Mouse (Mus musculus) heart, embryonic 13.5 days (tissue): ENCODE measurements at regions not wholly inside any gene's neighbourhood (a gene's known extent, or its start where the extent isn't known, plus 50 kb on each side); places are given as distances from the start of the nearest gene placed in this dataset.

Experiments used
- ATAC-seq: fragments of 200-750 bp; cut with Nextera tagmentation; 2 replicates; pipeline ENCODE4 v1.8.0; 2017; ENCODE audit warnings: moderate TSS enrichment; ENCODE audit not compliant: insufficient number of reproducible peaks, low FRiP score, low TSS enrichment; ENCODE audit errors: extremely low read depth
- H3K27ac ChIP-seq: fragments of 300-500 bp; sonication (generic); replicated peaks from 2 replicates; pipeline ENCODE4 v1.5.1; 2015; ENCODE audit warnings: moderate library complexity, mild to moderate bottlenecking, inconsistent platforms
- H3K27me3 ChIP-seq: fragments of 300-500 bp; sonication (generic); replicated peaks from 2 replicates; pipeline ENCODE4 v1.6.1; 2015; ENCODE audit warnings: mild to moderate bottlenecking, inconsistent platforms
- H3K36me3 ChIP-seq: fragments of 300-500 bp; sonication (generic); 2 replicates; pipeline ENCODE4 v1.6.1; 2015; ENCODE audit warnings: mild to moderate bottlenecking, inconsistent platforms
- H3K4me1 ChIP-seq: fragments of 300-500 bp; sonication (generic); 2 replicates; pipeline ENCODE4 v1.6.1; 2015; ENCODE audit warnings: inconsistent platforms
- H3K4me2 ChIP-seq: fragments of 300-500 bp; sonication (generic); 2 replicates; pipeline ENCODE4 v1.6.1; 2015; ENCODE audit warnings: inconsistent platforms, mild to moderate bottlenecking, moderate library complexity
- H3K4me3 ChIP-seq: fragments of 300-500 bp; sonication (generic); 2 replicates; pipeline ENCODE4 v1.5.1; 2015; ENCODE audit warnings: moderate library complexity, mild to moderate bottlenecking, inconsistent platforms
- H3K9ac ChIP-seq: fragments of 300-500 bp; sonication (generic); 2 replicates; pipeline ENCODE4 v1.6.1; 2015; ENCODE audit warnings: inconsistent platforms, mild to moderate bottlenecking, moderate library complexity
- H3K9me3 ChIP-seq: fragments of 300-500 bp; sonication (generic); 2 replicates; pipeline ENCODE4 v1.6.1; 2016; ENCODE audit warnings: inconsistent platforms
- WGBS: fragments of 180-500 bp; shearing (Covaris S2); methylation state at CpG from one replicate; pipeline ENCODE4 v1.1.7; 2015; ENCODE audit warnings: mixed read lengths; 5-methylcytosine and 5-hydroxymethylcytosine counted together

GRCm38 (mm10) chr16:7555911-7556310 is 869.0 kb downstream of the Tmem114 start:
- no peak for ATAC-seq
- H3K4me2 ChIP-seq, result no peak overlapping the region
- H3K27me3 ChIP-seq, result no peaks in the 10 kb centered on the region
- no peak overlapping the region for H3K4me3 ChIP-seq
- H3K4me1 ChIP-seq, result no peaks in the 10 kb centered on the region
- H3K9ac ChIP-seq, result no peak overlapping the region
- WGBS, result 73% methylated on average over 9 of the region's 9 CpGs
- no peaks in the 10 kb centered on the region for H3K36me3 ChIP-seq
- no peak overlapping the region for H3K27ac ChIP-seq
- no peaks in the 10 kb centered on the region for H3K9me3 ChIP-seq

- H3K36me3 ChIP-seq, result no peaks in the 10 kb centered on the region
- WGBS, result 76% methylated on average over 1 of the region's 1 CpGs
- H3K27me3 ChIP-seq, result no peaks in the 10 kb centered on the region
- no peaks in the 10 kb centered on the region for H3K4me1 ChIP-seq
- H3K4me3 ChIP-seq, result no peak overlapping the region
- H3K27ac ChIP-seq, result no peak overlapping the region
- H3K9me3 ChIP-seq, result no peaks in the 10 kb centered on the region
- no peak for ATAC-seq
- no peak overlapping the region for H3K9ac ChIP-seq
- H3K4me2 ChIP-seq, result no peak overlapping the region
Observed at GRCm38 (mm10) chr16:7549568-7549967, 875.4 kb downstream of the Tmem114 start.

DNA sequence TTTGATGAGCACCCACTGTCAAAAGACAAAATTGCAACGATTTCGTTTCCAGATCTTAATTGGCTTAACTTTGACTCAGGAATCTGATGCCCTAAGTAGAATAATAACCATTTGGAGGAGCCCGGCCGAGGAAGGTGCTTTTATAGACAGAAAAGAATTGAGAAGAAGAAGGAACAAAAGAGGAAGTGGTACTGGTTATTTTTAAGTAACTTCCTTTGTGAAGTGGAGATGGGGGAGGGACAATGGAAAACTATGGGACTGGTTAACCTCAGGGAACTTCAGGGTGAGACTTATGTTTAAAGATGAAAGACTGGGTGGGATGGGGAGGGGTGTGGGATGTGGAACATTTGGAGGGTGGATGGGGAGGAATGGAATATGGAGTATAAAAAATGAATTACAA is 880.9 kb downstream of the Tmem114 start:
- Histone ChIP-seq H3K4me2 (no peak overlapping the region), H3K9me3 (no peaks in the 10 kb centered on the region), H3K36me3 (no peaks in the 10 kb centered on the region), H3K4me1 (no peaks in the 10 kb centered on the region), H3K27ac (no peak overlapping the region), H3K9ac (no peak overlapping the region), H3K27me3 (no peaks in the 10 kb centered on the region), H3K4me3 (no peak overlapping the region)
- WGBS, result 60% methylated on average over 4 of the region's 4 CpGs
- no peak for ATAC-seq

GRCm38 (mm10) chr16:7529811-7530210 is 895.1 kb downstream of the Tmem114 start:
- H3K4me1 ChIP-seq, result no peaks in the 10 kb centered on the region
- no peaks in the 10 kb centered on the region for H3K36me3 ChIP-seq
- no peaks in the 10 kb centered on the region for H3K9me3 ChIP-seq
- no peaks in the 10 kb centered on the region for H3K27me3 ChIP-seq
- WGBS, result 87% methylated on average over 2 of the region's 2 CpGs
- no peak overlapping the region for H3K9ac ChIP-seq
- no peak overlapping the region for H3K4me3 ChIP-seq
- H3K4me2 ChIP-seq, result no peak overlapping the region
- H3K27ac ChIP-seq, result no peak overlapping the region
- ATAC-seq, result no peak

- WGBS, result 64% methylated on average over 5 of the region's 5 CpGs
- Histone ChIP-seq H3K4me3 (no peak overlapping the region), H3K4me2 (no peak overlapping the region), H3K4me1 (no peaks in the 10 kb centered on the region), H3K9me3 (no peaks in the 10 kb centered on the region), H3K27me3 (no peaks in the 10 kb centered on the region), H3K9ac (no peak overlapping the region), H3K36me3 (no peaks in the 10 kb centered on the region), H3K27ac (no peak overlapping the region)
- ATAC-seq, result no peak
Observed at GRCm38 (mm10) chr16:7528963-7529362, 896.0 kb downstream of the Tmem114 start.

DNA sequence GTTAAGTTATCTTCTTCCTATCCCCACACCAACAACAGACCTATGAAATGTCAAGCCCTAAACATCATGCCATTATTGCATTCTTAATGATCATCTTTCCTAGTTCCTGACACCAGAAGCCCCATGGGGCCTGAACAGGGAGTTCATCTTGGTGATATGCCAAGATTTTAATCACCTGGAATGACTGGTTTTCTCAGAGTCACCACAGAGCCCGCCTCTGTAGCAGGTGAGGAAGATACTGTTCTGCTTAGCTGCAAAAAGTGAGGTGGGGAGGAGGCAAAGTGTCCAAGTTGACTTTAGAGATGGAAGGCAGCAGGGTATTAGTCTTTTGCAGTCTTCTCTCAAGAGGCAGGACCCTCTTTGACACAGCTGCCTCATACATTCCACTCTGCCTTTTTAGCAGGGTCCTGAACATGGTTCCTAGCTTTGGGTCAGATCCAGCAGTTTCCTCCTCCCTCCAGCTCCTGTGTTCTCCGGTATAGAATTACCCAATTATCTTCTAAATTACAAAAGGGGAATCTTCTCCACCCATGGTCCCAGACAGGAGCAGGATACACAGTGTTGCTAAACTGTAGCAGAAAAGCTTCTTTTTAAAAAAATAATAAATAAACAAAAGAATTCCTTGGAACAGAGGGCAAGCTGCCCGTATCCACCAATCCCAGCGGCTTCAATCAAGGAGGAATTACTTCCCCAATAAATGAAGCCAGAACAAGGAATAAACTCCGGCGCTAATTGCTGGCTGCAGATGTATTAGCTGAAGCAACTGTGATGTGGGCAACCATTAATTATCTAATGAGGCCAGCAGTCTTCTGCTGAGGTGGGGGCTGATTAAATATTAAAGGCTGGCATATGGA is 896.8 kb downstream of the Tmem114 start:
- Histone ChIP-seq H3K27me3 (no peaks in the 10 kb centered on the region), H3K9me3 (no peaks in the 10 kb centered on the region), H3K9ac (no peak overlapping the region), H3K4me3 (no peak overlapping the region), H3K4me2 (no peak overlapping the region), H3K36me3 (no peaks in the 10 kb centered on the region), H3K4me1 (no peaks in the 10 kb centered on the region), H3K27ac (no peak overlapping the region)
- WGBS, result 66% methylated on average over 6 of the region's 6 CpGs
- ATAC-seq, result no peak

- peaks cover 64% of the 10 kb centered on the region for H3K9me3 ChIP-seq
- no peak overlapping the region for H3K27ac ChIP-seq
- H3K4me2 ChIP-seq, result no peak overlapping the region
- H3K9ac ChIP-seq, result no peak overlapping the region
- WGBS, result 59% methylated on average over 2 of the region's 2 CpGs
- no peaks in the 10 kb centered on the region for H3K27me3 ChIP-seq
- H3K4me3 ChIP-seq, result no peak overlapping the region
- no peaks in the 10 kb centered on the region for H3K36me3 ChIP-seq
- no peak for ATAC-seq
- no peaks in the 10 kb centered on the region for H3K4me1 ChIP-seq
Observed at GRCm38 (mm10) chr16:7518711-7519110, 906.2 kb downstream of the Tmem114 start.
